Mouse (Mus musculus) heart, postnatal 25 days (tissue): ENCODE measurements at regions not wholly inside any gene's neighbourhood (a gene's known extent, or its start where the extent isn't known, plus 50 kb on each side); places are given as distances from the start of the nearest gene placed in this dataset.

Source experiments
- DNase-seq: peaks from one replicate; pipeline ENCODE4 v3.0.0; 2022; ENCODE audit warnings: low spot score
- intact Hi-C: fragments of 180-260 bp; cut with DNase I; formaldehyde crosslinking; loops from one replicate; pipeline ENCODE4 v1.15.1; 2025

DNA sequence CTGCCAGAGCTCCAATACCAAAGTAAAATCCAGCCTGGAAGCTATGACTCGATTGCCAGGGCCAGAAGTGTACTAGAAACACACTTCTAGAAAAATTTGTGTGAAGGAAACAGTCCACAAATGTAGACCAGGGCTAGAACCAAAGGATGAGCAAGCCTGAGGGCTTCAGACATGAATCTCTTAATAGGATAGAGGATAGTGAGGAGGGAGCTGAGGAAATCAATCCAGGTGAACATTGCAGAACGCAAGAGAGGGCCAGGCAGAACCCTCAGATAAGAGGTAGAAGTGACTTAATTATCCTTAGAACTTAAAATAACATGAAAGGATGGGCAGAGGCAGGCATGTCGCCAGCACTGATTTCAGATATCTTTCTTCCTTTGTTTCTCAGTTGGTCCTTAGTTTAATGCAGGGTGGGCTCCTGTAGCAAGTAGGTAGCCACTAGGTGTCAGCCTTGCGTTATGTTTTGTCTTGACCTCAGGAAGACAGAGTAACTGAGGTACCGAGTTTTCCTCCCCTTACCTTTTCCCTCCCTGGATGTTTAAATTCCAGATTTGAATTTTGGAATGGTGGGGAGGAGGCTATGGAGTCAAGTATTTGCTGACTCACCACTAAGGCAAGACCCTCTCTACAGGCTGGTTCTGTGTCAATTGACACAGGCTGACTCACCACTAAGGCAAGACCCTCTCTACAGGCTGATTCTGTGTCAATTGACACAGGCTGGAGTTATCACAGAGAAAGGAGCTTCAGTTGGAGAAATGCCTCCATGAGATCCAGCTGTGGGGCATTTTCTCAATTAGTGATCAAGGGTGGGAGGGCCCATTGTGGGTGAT, 52.2 kb upstream of the Cp start:
- intact Hi-C loops = loop anchor here (1.0 to 5.0 kb wide), 3 partner anchors 48 to 296 kb away; no protein-coding TSS in a partner anchor
- DNase-seq = no peak
